12 mouse cellular contexts compared by ENCODE assay signal in genomic region chr14:41006899-41007298, GRCm38 (mm10). TPM values are rescaled to one million over a fixed set of nuclear protein-coding genes. Genes with fewer than 3 reads are reported as not detected.
DNase-seq lines count a peak whose midpoint lies in the region; ATAC-seq and TF ChIP-seq lines count a peak whose summit lies in the region.
"Had no signal": no experiment of that assay in that cellular context is flagged by ENCODE, and none has a peak within 500 bp of the region (broad histone marks: within the 10 kb centered on the region; RNA-seq: fewer than 3 reads in every experiment).

No protein-coding gene starts in this region.

- 38% methylated on average over 3 of the region's 3 CpGs for WGBS in kidney, embryonic 15.5 days
- 60% methylated on average over 3 of the region's 3 CpGs for WGBS in liver, postnatal 0 days (ENCODE audit: insufficient replicate concordance)
- 91% methylated on average over 3 of the region's 3 CpGs for WGBS in thymus, adult 2 months

- peak overlapping the region; percentile 91 for H3K27ac ChIP-seq in kidney, embryonic 15.5 days
- peak overlapping the region; percentile 83 for H3K27ac ChIP-seq in liver, postnatal 0 days (ENCODE audit: low read depth)
- H3K27ac ChIP-seq in thymus, adult 2 months (ENCODE audit: control insufficient read depth, insufficient read depth, low read length): no peak overlapping the region
- H3K27ac ChIP-seq: hindbrain, embryonic 13.5 days had no signal

- H3K4me3 ChIP-seq in kidney, embryonic 15.5 days (replicated peaks): no peak overlapping the region
- H3K4me3 ChIP-seq in liver, postnatal 0 days (ENCODE audit: low read depth, low read length): peak overlapping the region; percentile 31
- no peak overlapping the region for H3K4me3 ChIP-seq in thymus, adult 2 months (ENCODE audit: control insufficient read depth, insufficient read depth, low read length)
- H3K4me3 ChIP-seq: hindbrain, embryonic 13.5 days had no signal

- TF ChIP-seq POLR2A in thymus, adult 2 months (IDR thresholded peaks at IDR 0.05; ENCODE audit: control insufficient read depth, extremely low read depth, insufficient read depth, low read length, poor library complexity): no peak

- H3K36me3 ChIP-seq in kidney, embryonic 15.5 days: no peaks in the 10 kb centered on the region
- peaks cover 11% of the 10 kb centered on the region for H3K36me3 ChIP-seq in liver, postnatal 0 days (replicated peaks; ENCODE audit: insufficient read depth, low read length)
- no peaks in the 10 kb centered on the region for H3K36me3 ChIP-seq in thymus, adult 2 months (ENCODE audit: control insufficient read depth, insufficient read depth, low read length)

- H3K4me1 ChIP-seq in kidney, embryonic 15.5 days: peaks cover 58% of the 10 kb centered on the region
- peaks cover 68% of the 10 kb centered on the region for H3K4me1 ChIP-seq in liver, postnatal 0 days (ENCODE audit: insufficient read depth)
- H3K4me1 ChIP-seq in thymus, adult 2 months (replicated peaks; ENCODE audit: control insufficient read depth, insufficient read depth, low read length): no peaks in the 10 kb centered on the region

- peak; percentile 49 for ATAC-seq in kidney, embryonic 15.5 days (replicated peaks; ENCODE audit: low FRiP score)
- ATAC-seq in erythroblast, adult 5-6 weeks (replicated peaks; ENCODE audit: low FRiP score, poor library complexity, severe bottlenecking): peak; percentile 81
- peak; percentile 90 for ATAC-seq in liver, postnatal 0 days

- no peak overlapping the region for H3K9ac ChIP-seq in kidney, embryonic 15.5 days
- peak overlapping the region; percentile 60 for H3K9ac ChIP-seq in liver, postnatal 0 days (replicated peaks)
- H3K9ac ChIP-seq: hindbrain, embryonic 13.5 days had no signal

- no peaks in the 10 kb centered on the region for H3K9me3 ChIP-seq in kidney, embryonic 15.5 days (replicated peaks)
- H3K9me3 ChIP-seq in liver, postnatal 0 days (ENCODE audit: low read length): no peaks in the 10 kb centered on the region
- H3K9me3 ChIP-seq: hindbrain, embryonic 13.5 days had no signal

- H3K27me3 ChIP-seq in kidney, embryonic 15.5 days: no peaks in the 10 kb centered on the region
- H3K27me3 ChIP-seq in liver, postnatal 0 days (ENCODE audit: insufficient read depth, low read length): no peaks in the 10 kb centered on the region
- H3K27me3 ChIP-seq in thymus, adult 2 months (ENCODE audit: control insufficient read depth, insufficient read depth, low read length): no peaks in the 10 kb centered on the region
- H3K27me3 ChIP-seq: hindbrain, embryonic 13.5 days had no signal

- no peak for DNase-seq in kidney, postnatal 36 days
- DNase-seq in brain, adult 2 months (ENCODE audit: low read depth, low spot score): peak; percentile 59
- DNase-seq in liver, postnatal 0 days: peak; percentile 72
- DNase-seq in adrenal gland, postnatal 25 days: no peak
- DNase-seq in thymus, adult 2 months: no peak
- no peak for DNase-seq in ovary, postnatal 10 days (ENCODE audit: low spot score)
- DNase-seq: cerebellum, adult 9-10 months; gastrocnemius, postnatal 25 days; thymus, adult 18-20 months had no signal

- peak; percentile 96 for TF ChIP-seq EP300 in liver, postnatal 0 days (IDR thresholded peaks at IDR 0.05; ENCODE audit: low read depth)

- no peak for TF ChIP-seq CTCF in liver, postnatal 0 days (IDR thresholded peaks at IDR 0.05; ENCODE audit: low read depth)
- no peak for TF ChIP-seq CTCF in thymus, adult 2 months (IDR thresholded peaks at IDR 0.05; ENCODE audit: borderline replicate concordance, control insufficient read depth, extremely low read depth, insufficient read depth, low read length, poor library complexity)

- H3K4me2 ChIP-seq in kidney, embryonic 15.5 days: 0 out of 2 replicates have a peak overlapping the region, but pooled peaks have one; percentile 7
- peak overlapping the region; percentile 63 for H3K4me2 ChIP-seq in liver, postnatal 0 days (ENCODE audit: low read depth, low read length)
- H3K4me2 ChIP-seq: hindbrain, embryonic 13.5 days had no signal

RNA-seq across cellular contexts. Expression of gene Fam213a, which starts 6.7 kb away (rescaled TPM):
- polyA plus RNA-seq in kidney, embryonic 15.5 days (2015; fragmentation: Nextera tagmentation; extraction: Ambion mirVana): 96.8 and 103 TPM in 2 replicates
- 1,227 and 1,297 TPM in 2 replicates for total RNA-seq in erythroblast, adult 5-6 weeks (2015; ENCODE audit: low replicate concordance)
- total RNA-seq in erythroblast, adult 5-6 weeks (2017; ENCODE audit: low replicate concordance): 2,096 and 2,327 TPM in 2 replicates
- 80.4 and 85.0 TPM in 2 replicates for polyA plus RNA-seq in liver, postnatal 0 days (2015; fragmentation: Nextera tagmentation; extraction: Ambion mirVana)
- 58.3 and 81.5 TPM in 2 replicates for total RNA-seq in adrenal gland, postnatal 25 days (2021)
- 7.3 and 7.8 TPM in 2 replicates for polyA plus RNA-seq in thymus, adult 2 months (2012; rRNA removed)

RNA-seq across cellular contexts. Expression of gene Tspan14, which starts 40.3 kb away (rescaled TPM):
- polyA plus RNA-seq in kidney, embryonic 15.5 days (2015; fragmentation: Nextera tagmentation; extraction: Ambion mirVana): 109 and 112 TPM in 2 replicates
- total RNA-seq in erythroblast, adult 5-6 weeks (2015; ENCODE audit: low replicate concordance): 4.0 and 7.3 TPM in 2 replicates
- total RNA-seq in erythroblast, adult 5-6 weeks (2017; ENCODE audit: low replicate concordance): 8.2 and 9.4 TPM in 2 replicates
- polyA plus RNA-seq in liver, postnatal 0 days (2015; fragmentation: Nextera tagmentation; extraction: Ambion mirVana): 22.0 and 24.9 TPM in 2 replicates
- 24.7 and 31.1 TPM in 2 replicates for total RNA-seq in adrenal gland, postnatal 25 days (2021)
- 86.4 and 87.4 TPM in 2 replicates for polyA plus RNA-seq in thymus, adult 2 months (2012; rRNA removed)

Comparison
In these comparisons a context has a peak if more than half of its experiments do, and no peak if none do; other contexts are left out.
1. DNase-seq: peak in brain, adult 2 months (single experiment) and liver, postnatal 0 days (single experiment); none in kidney, postnatal 36 days (0 of 2), adrenal gland, postnatal 25 days (single experiment), thymus, adult 2 months (single experiment) and ovary, postnatal 10 days (single experiment).
2. Peak in every context shown above with its lines, with median percentiles within 50 percentile points of each other: ATAC-seq.